Mouse (Mus musculus): ENCODE results near the gene Fahd2a. TPM values are rescaled to one million over a fixed set of nuclear protein-coding genes. Genes with fewer than 3 reads are reported as not detected.

The Fahd2a gene
- total RNA-seq, 1 experiment, result 6.6 TPM

DNA sequence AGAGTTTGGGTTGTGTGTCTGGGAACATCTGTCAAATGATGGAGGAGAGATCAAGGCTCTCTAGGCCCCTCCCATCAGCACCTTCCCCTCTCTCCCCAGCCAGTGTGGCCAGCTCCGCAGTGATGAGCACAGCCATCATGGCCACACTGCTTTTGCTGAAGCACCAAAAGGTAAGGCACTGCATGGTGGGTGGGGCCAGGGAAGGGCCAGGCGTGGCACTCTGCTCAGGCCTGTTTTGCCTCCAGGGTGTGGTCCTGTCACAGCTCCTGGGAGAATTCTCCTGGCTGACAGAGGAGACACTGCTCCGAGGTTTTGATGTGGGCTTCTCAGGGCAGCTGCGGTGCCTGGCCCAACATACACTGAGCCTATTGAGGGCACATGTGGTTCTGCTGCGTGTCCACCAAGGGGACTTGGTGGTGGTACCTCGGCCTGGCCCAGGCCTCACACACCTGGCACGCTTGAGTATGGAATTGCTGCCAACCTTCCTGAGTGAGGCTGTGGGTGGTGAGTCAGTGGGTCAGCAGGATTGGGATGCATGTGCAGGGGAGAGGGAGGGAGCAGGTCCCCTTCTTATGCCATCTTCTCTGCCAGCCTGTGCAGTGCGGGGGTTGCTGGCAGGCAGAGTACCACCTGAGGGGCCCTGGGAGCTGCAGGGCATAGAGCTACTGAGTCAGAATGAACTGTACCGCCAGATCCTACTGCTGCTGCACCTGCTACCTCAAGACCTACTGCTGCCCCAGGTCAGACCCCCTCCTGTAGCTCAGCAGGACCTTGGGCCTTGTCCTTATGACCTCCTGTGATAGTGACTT, 10.7 kb downstream of the Fahd2a start:
- H3K36me3 ChIP-seq (ENCODE audit: control insufficient read depth, insufficient read depth, low read length, poor library complexity, severe bottlenecking), result peaks cover 20% of the 10 kb centered on the region; the same call in 1 of the 2 replicates
- no peak for DNase-seq (ENCODE audit: low read depth, low spot score)

DNA sequence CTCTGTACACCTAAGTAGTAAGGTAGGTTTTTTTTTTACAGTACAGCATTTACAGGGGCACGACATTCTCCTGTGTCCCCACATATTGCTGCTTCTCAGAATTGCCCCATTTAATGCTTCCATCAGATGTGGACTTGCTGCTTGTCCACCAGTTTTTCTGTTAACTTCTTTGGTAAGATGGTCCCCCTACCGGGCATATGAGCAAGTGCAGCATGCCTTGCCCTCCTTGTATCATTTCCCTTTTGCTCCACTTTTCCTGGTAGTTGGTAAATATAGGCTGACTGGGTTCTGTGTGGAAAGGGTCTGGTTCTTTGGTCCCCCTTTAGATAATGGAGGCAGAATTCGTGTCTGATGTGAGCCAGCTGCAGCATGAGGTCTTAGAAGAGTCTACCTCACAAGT, 14.1 kb downstream of the Fahd2a start:
- DNase-seq (ENCODE audit: low read depth, low spot score), result no peak
- Histone ChIP-seq H3K9ac (ENCODE audit: insufficient read depth, low read depth, low read length, poor library complexity, severe bottlenecking) (no peak overlapping the region), H3K36me3 (ENCODE audit: control insufficient read depth, insufficient read depth, low read length, poor library complexity, severe bottlenecking) (peaks cover 15% of the 10 kb centered on the region; the same call in 1 of the 2 replicates), H3K27ac (ENCODE audit: insufficient read depth, low read depth, low read length, poor library complexity, severe bottlenecking) (no peak overlapping the region), H3K4me3 (ENCODE audit: insufficient read depth in 1 of 2, low read depth in 1 of 2, low read length in 2 of 2, poor library complexity in 1 of 2, severe bottlenecking in 1 of 2) (no peak overlapping the region), H3K4me1 (ENCODE audit: control insufficient read depth in 2 of 2, insufficient read depth in 2 of 2, low read length in 2 of 2, poor library complexity in 1 of 2) (peaks cover 0 to 3% of the 10 kb centered on the region in 2 experiments; a peak in 1 of 4 replicates), H3K9me3 (ENCODE audit: control insufficient read depth, insufficient read depth, low read depth, low read length) (no peaks in the 10 kb centered on the region)
- TF ChIP-seq CHD2 (IDR thresholded peaks at IDR 0.05; ENCODE audit: low read depth, low read length) (no peak), MAFK (IDR thresholded peaks at IDR 0.05; ENCODE audit: insufficient read depth, low read depth, low read length) (no peak), ZNF384 (IDR thresholded peaks at IDR 0.05; ENCODE audit: low read depth, low read length) (no peak), HCFC1 (IDR thresholded peaks at IDR 0.05; ENCODE audit: borderline replicate concordance, insufficient read depth, low read length) (no peak), ZC3H11A (IDR thresholded peaks at IDR 0.05; ENCODE audit: borderline replicate concordance, low read depth, low read length) (no peak)
- in situ Hi-C loops (cut with MboI; ENCODE audit: low sequenced_read_pairs in 2 of 2, unreplicated experiment in 2 of 2), result no loop called here

More for the DNA sequence above, 10.7 kb downstream of the Fahd2a start:
- Histone ChIP-seq H3K4me3 (ENCODE audit: insufficient read depth in 1 of 2, low read depth in 1 of 2, low read length in 2 of 2, poor library complexity in 1 of 2, severe bottlenecking in 1 of 2) (no peak overlapping the region), H3K9me3 (ENCODE audit: control insufficient read depth, insufficient read depth, low read depth, low read length) (no peaks in the 10 kb centered on the region), H3K27ac (ENCODE audit: insufficient read depth, low read depth, low read length, poor library complexity, severe bottlenecking) (no peak overlapping the region), H3K9ac (ENCODE audit: insufficient read depth, low read depth, low read length, poor library complexity, severe bottlenecking) (no peak overlapping the region), H3K4me1 (ENCODE audit: control insufficient read depth in 2 of 2, insufficient read depth in 2 of 2, low read length in 2 of 2, poor library complexity in 1 of 2) (peaks cover 0 to 3% of the 10 kb centered on the region in 2 experiments; a peak in 1 of 4 replicates)
- in situ Hi-C loops (cut with MboI; ENCODE audit: low sequenced_read_pairs in 2 of 2, unreplicated experiment in 2 of 2), result no loop called here
- TF ChIP-seq CHD2 (IDR thresholded peaks at IDR 0.05; ENCODE audit: low read depth, low read length) (no peak), HCFC1 (IDR thresholded peaks at IDR 0.05; ENCODE audit: borderline replicate concordance, insufficient read depth, low read length) (no peak), ZNF384 (IDR thresholded peaks at IDR 0.05; ENCODE audit: low read depth, low read length) (no peak), ZC3H11A (IDR thresholded peaks at IDR 0.05; ENCODE audit: borderline replicate concordance, low read depth, low read length) (no peak), MAFK (IDR thresholded peaks at IDR 0.05; ENCODE audit: insufficient read depth, low read depth, low read length) (no peak)

DNA sequence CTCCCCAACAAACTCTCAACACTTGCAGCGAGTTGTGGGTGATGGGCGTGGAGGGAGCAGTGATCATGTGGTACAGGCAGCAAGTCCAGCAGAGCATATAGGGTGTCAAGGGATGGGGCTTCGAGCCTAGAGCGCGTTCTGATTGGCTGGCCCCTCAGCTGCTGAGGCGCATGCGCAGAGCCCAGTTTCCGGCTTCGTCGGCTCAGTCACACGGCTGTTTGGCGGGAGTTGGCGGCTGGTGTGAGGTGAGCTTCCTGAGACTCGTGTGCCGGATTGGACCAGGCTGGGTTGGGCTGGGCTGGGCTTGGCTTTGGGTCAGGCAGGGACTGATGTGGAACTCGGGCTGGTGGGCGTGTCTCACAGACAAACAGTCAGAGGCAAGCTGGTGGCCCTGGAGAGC, 19.4 kb downstream of the Fahd2a start, which contains the start of gene Gpat2:
Gene Gpat2 (plus strand): TSS at position 223 of the 400 bp plus-strand sequence.
- Histone ChIP-seq H3K9ac (ENCODE audit: insufficient read depth, low read depth, low read length, poor library complexity, severe bottlenecking) (0 out of 2 replicates have a peak within 1 kb of the TSS, but pooled peaks have one; percentile 2), H3K36me3 (ENCODE audit: control insufficient read depth, insufficient read depth, low read length, poor library complexity, severe bottlenecking) (no peaks in the 10 kb centered on the region), H3K4me1 (ENCODE audit: control insufficient read depth in 2 of 2, insufficient read depth in 2 of 2, low read length in 2 of 2, poor library complexity in 1 of 2) (0 out of 4 replicates have a peak, but pooled peaks cover 0 to 2% of the 10 kb centered on the region in 2 experiments), H3K9me3 (ENCODE audit: control insufficient read depth, insufficient read depth, low read depth, low read length) (no peaks in the 10 kb centered on the region), H3K27ac (ENCODE audit: insufficient read depth, low read depth, low read length, poor library complexity, severe bottlenecking) (no peak within 1 kb of the TSS), H3K4me3 (ENCODE audit: insufficient read depth in 1 of 2, low read depth in 1 of 2, low read length in 2 of 2, poor library complexity in 1 of 2, severe bottlenecking in 1 of 2) (peak within 1 kb of the TSS; percentile 17 to 35; a peak in 3 of 4 replicates)
- in situ Hi-C loops (cut with MboI; ENCODE audit: low sequenced_read_pairs in 2 of 2, unreplicated experiment in 2 of 2), result no loop called here
- TF ChIP-seq CHD2 (IDR thresholded peaks at IDR 0.05; ENCODE audit: low read depth, low read length) (no peak), HCFC1 (IDR thresholded peaks at IDR 0.05; ENCODE audit: borderline replicate concordance, insufficient read depth, low read length) (peak; percentile 47; the same call in 1 of the 2 replicates)
- no peak for DNase-seq (ENCODE audit: low read depth, low spot score)

DNA sequence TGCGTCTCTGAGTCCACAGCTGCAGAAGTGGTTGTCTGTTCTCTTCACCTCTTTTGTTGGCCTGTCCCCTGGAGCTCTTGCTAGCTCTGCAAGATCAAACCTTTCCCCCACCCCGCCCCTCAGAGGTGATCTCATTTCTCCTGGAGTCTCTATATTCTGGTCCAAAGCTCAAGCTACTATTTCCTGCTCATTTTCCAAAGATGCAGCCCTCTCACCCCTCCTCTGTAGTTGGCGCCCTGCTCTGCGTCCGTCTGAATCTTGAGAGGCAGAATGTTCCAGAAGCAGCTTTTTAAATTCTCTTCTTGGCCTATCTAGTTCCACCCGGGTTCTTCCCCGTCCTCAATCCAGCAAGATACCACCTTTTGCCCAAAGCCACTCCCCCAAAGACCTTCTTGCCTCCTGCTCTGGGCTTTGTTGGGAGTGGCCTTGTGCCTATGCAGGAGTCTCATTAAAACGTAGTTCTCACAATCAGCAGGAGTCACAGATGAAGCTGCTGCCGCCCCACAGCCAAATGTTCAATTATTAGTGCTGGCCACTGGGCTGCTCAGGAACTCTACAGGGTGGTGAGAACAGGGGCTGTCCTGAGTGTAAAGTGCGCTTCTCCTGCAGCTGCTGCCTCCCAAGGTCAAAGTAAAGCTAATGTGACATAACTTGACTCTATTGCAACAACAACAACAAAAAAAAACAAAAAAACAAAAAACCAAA, 25.9 kb downstream of the Fahd2a start:
- DNase-seq (ENCODE audit: low read depth, low spot score), result no peak
- H3K36me3 ChIP-seq (ENCODE audit: control insufficient read depth, insufficient read depth, low read length, poor library complexity, severe bottlenecking), result no peaks in the 10 kb centered on the region
- TF ChIP-seq ZNF384 (IDR thresholded peaks at IDR 0.05; ENCODE audit: low read depth, low read length) (no peak), HCFC1 (IDR thresholded peaks at IDR 0.05; ENCODE audit: borderline replicate concordance, insufficient read depth, low read length) (no peak), MAFK (IDR thresholded peaks at IDR 0.05; ENCODE audit: insufficient read depth, low read depth, low read length) (no peak), ZC3H11A (IDR thresholded peaks at IDR 0.05; ENCODE audit: borderline replicate concordance, low read depth, low read length) (no peak), CHD2 (IDR thresholded peaks at IDR 0.05; ENCODE audit: low read depth, low read length) (no peak)
- H3K4me1 ChIP-seq (ENCODE audit: control insufficient read depth in 2 of 2, insufficient read depth in 2 of 2, low read length in 2 of 2, poor library complexity in 1 of 2), result no peaks in the 10 kb centered on the region
- no peaks in the 10 kb centered on the region for H3K9me3 ChIP-seq (ENCODE audit: control insufficient read depth, insufficient read depth, low read depth, low read length)
- H3K27ac ChIP-seq (ENCODE audit: insufficient read depth, low read depth, low read length, poor library complexity, severe bottlenecking), result no peak overlapping the region
- no peak overlapping the region for H3K4me3 ChIP-seq (ENCODE audit: insufficient read depth in 1 of 2, low read depth in 1 of 2, low read length in 2 of 2, poor library complexity in 1 of 2, severe bottlenecking in 1 of 2)
- H3K9ac ChIP-seq (ENCODE audit: insufficient read depth, low read depth, low read length, poor library complexity, severe bottlenecking), result no peak overlapping the region
- in situ Hi-C loops (cut with MboI; ENCODE audit: low sequenced_read_pairs in 2 of 2, unreplicated experiment in 2 of 2), result no loop called here

Measured in ES-E14 (cell line).